Mouse (Mus musculus): ENCODE results near the gene Zpbp2. TPM values are rescaled to one million over a fixed set of nuclear protein-coding genes. Genes with fewer than 3 reads are reported as not detected.

Gene Zpbp2
- total and polyA plus RNA-seq, 3 experiments, result 0.12 to 0.58 TPM; not detected in 1

DNA sequence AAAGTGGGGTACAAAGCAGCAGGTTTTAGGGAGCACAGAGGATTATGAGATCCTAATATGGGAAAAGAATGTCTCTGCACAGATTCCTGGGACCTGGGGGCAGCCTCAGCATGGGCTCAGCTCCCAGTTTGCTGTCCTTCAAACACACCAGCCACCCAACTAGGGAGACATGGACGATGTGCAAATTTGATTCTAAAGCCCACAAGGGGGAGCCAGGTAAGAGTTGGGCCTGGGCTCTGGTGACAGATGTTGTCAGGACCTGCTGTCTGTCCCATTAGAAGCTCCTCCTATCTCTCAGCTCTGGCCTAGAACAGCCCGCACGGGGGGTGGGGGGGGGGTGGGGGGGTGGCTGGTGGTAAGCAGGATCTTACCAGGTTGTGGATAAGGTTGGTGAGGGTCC, 32.7 kb downstream of the Zpbp2 start:
- no peaks in the 10 kb centered on the region for H3K9me3 ChIP-seq (replicated peaks; ENCODE audit: insufficient read depth, low read length)
- no peaks in the 10 kb centered on the region for H3K27me3 ChIP-seq (ENCODE audit: control insufficient read depth in 1 of 2, insufficient read depth in 2 of 2, low read length in 2 of 2)
- H3K4me1 ChIP-seq (ENCODE audit: control insufficient read depth in 1 of 2, insufficient read depth in 2 of 2, low read length in 2 of 2), result peaks cover 39 to 68% of the 10 kb centered on the region in 2 experiments
- peak overlapping the region; percentile 99 for H3K27ac ChIP-seq (ENCODE audit: control insufficient read depth, low read depth, low read length)
- H3K9ac ChIP-seq (ENCODE audit: control insufficient read depth, low read depth, low read length, poor library complexity, severe bottlenecking), result peak overlapping the region; percentile 71
- H3K36me3 ChIP-seq (ENCODE audit: control insufficient read depth in 1 of 2, insufficient read depth in 2 of 2, low read length in 2 of 2), result peaks cover 2 to 62% of the 10 kb centered on the region in 2 experiments; a peak in 3 of 4 replicates
- peak overlapping the region in 1 of 2 experiments; percentile 7; a peak in 1 of 4 replicates for H3K4me3 ChIP-seq (ENCODE audit: control insufficient read depth in 1 of 2, insufficient read depth in 1 of 2, low read depth in 2 of 2, low read length in 2 of 2)
- TF ChIP-seq EP300 (IDR thresholded peaks at IDR 0.05; ENCODE audit: low read depth in 1 of 2, low read length in 2 of 2), result no peak
- TF ChIP-seq MEF2A (IDR thresholded peaks at IDR 0.05; ENCODE audit: extremely low read depth, insufficient replicate concordance, low read depth, low read length, poor library complexity, severe bottlenecking), result no peak
- no peak for TF ChIP-seq MYC (IDR thresholded peaks at IDR 0.05; ENCODE audit: low read depth, low read length)
- TF ChIP-seq SMC3 (IDR thresholded peaks at IDR 0.05; ENCODE audit: low read depth, low read length), result peak; percentile 48
- TF ChIP-seq RAD21 (IDR thresholded peaks at IDR 0.05; ENCODE audit: low read depth, low read length), result peak; percentile 20
- TF ChIP-seq HCFC1 (IDR thresholded peaks at IDR 0.05; ENCODE audit: low read depth, low read length), result peak; percentile 6; the same call in 1 of the 2 replicates
- no peak for TF ChIP-seq CHD1 (IDR thresholded peaks at IDR 0.05; ENCODE audit: low read depth, low read length)
- TF ChIP-seq TCF12 (IDR thresholded peaks at IDR 0.05; ENCODE audit: low read depth, low read length), result no peak
- TF ChIP-seq CTCF (IDR thresholded peaks at IDR 0.05 in 2 of 3, conservative IDR thresholded peaks at IDR 0.05 in 1 of 3; ENCODE audit: control insufficient read depth in 1 of 3, insufficient read depth in 1 of 3, low read depth in 2 of 3, low read length in 3 of 3, poor library complexity in 1 of 3, severe bottlenecking in 1 of 3), result peak; percentile 38 to 62 (median 48); a peak in 4 of 6 replicates
- TF ChIP-seq SIN3A (IDR thresholded peaks at IDR 0.05; ENCODE audit: low read length), result no peak
- TF ChIP-seq MYB (IDR thresholded peaks at IDR 0.05; ENCODE audit: low read depth, low read length), result no peak
- TF ChIP-seq ZKSCAN1 (IDR thresholded peaks at IDR 0.05; ENCODE audit: low read depth, low read length), result no peak
- peak; percentile 79 for DNase-seq (ENCODE audit: low read depth, low spot score)
- H3K79me2 ChIP-seq (ENCODE audit: control insufficient read depth, insufficient read depth, low read length, poor library complexity), result peaks cover 30% of the 10 kb centered on the region

DNA sequence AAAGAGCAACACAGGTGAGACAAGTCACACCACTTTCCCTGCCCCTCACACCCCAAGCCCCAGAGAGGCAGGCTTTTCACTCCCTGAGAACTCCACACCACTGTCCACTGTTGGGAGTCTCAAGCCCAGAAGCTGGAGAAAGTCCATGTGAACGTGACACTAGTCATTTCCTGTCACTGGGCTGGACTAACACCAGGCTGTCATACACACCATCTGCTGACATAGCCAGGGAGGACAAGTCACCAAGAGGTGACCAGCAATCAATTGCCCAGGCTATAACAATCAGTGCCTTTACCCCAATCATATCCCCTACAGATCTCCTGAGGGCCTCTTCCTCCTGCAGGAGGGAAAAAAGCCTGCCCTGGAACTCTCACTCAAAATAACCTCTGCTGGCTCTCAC, 33.2 kb downstream of the Zpbp2 start:
- Histone ChIP-seq H3K27me3 (ENCODE audit: control insufficient read depth in 1 of 2, insufficient read depth in 2 of 2, low read length in 2 of 2) (no peaks in the 10 kb centered on the region), H3K27ac (ENCODE audit: control insufficient read depth, low read depth, low read length) (peak overlapping the region; percentile 45), H3K79me2 (ENCODE audit: control insufficient read depth, insufficient read depth, low read length, poor library complexity) (peaks cover 30% of the 10 kb centered on the region), H3K4me1 (ENCODE audit: control insufficient read depth in 1 of 2, insufficient read depth in 2 of 2, low read length in 2 of 2) (peaks cover 44 to 74% of the 10 kb centered on the region in 2 experiments), H3K36me3 (ENCODE audit: control insufficient read depth in 1 of 2, insufficient read depth in 2 of 2, low read length in 2 of 2) (peaks cover 2 to 68% of the 10 kb centered on the region in 2 experiments; a peak in 3 of 4 replicates), H3K9me3 (replicated peaks; ENCODE audit: insufficient read depth, low read length) (no peaks in the 10 kb centered on the region), H3K9ac (ENCODE audit: control insufficient read depth, low read depth, low read length, poor library complexity, severe bottlenecking) (peak overlapping the region; percentile 13; the same call in 1 of the 2 replicates), H3K4me3 (ENCODE audit: control insufficient read depth in 1 of 2, insufficient read depth in 1 of 2, low read depth in 2 of 2, low read length in 2 of 2) (no peak overlapping the region)
- DNase-seq (ENCODE audit: low read depth, low spot score), result no peak
- TF ChIP-seq JUND (IDR thresholded peaks at IDR 0.05; ENCODE audit: low read depth, low read length), result no peak
- TF ChIP-seq MYB (IDR thresholded peaks at IDR 0.05; ENCODE audit: low read depth, low read length), result no peak
- TF ChIP-seq CTCF (IDR thresholded peaks at IDR 0.05 in 2 of 3, conservative IDR thresholded peaks at IDR 0.05 in 1 of 3; ENCODE audit: control insufficient read depth in 1 of 3, insufficient read depth in 1 of 3, low read depth in 2 of 3, low read length in 3 of 3, poor library complexity in 1 of 3, severe bottlenecking in 1 of 3), result no peak
- TF ChIP-seq RCOR1 (IDR thresholded peaks at IDR 0.05; ENCODE audit: low read depth, low read length), result no peak
- TF ChIP-seq TCF12 (IDR thresholded peaks at IDR 0.05; ENCODE audit: low read depth, low read length), result no peak
- TF ChIP-seq TBP (IDR thresholded peaks at IDR 0.05; ENCODE audit: low read depth, low read length), result no peak
- TF ChIP-seq MAX (IDR thresholded peaks at IDR 0.05; ENCODE audit: low read length), result no peak
- no peak for TF ChIP-seq TAL1 (IDR thresholded peaks at IDR 0.05; ENCODE audit: low read length)
- no peak for TF ChIP-seq ZKSCAN1 (IDR thresholded peaks at IDR 0.05; ENCODE audit: low read depth, low read length)
- TF ChIP-seq RAD21 (IDR thresholded peaks at IDR 0.05; ENCODE audit: low read depth, low read length), result no peak
- TF ChIP-seq ZNF384 (IDR thresholded peaks at IDR 0.05; ENCODE audit: low read depth, low read length), result no peak
- TF ChIP-seq GABPA (IDR thresholded peaks at IDR 0.05; ENCODE audit: low read depth, low read length), result no peak
- no peak for TF ChIP-seq POLR2AphosphoS5 (IDR thresholded peaks at IDR 0.05; ENCODE audit: borderline replicate concordance, low read depth, low read length)
- no peak for TF ChIP-seq USF1 (IDR thresholded peaks at IDR 0.05; ENCODE audit: low read depth, low read length)
- no peak for TF ChIP-seq MAZ (IDR thresholded peaks at IDR 0.05; ENCODE audit: low read depth, low read length)
- TF ChIP-seq MEF2A (IDR thresholded peaks at IDR 0.05; ENCODE audit: extremely low read depth, insufficient replicate concordance, low read depth, low read length, poor library complexity, severe bottlenecking), result no peak
- no peak for TF ChIP-seq NRF1 (IDR thresholded peaks at IDR 0.05; ENCODE audit: insufficient read depth, low read depth, low read length, poor library complexity, severe bottlenecking)
- no peak for TF ChIP-seq ETS1 (IDR thresholded peaks at IDR 0.05; ENCODE audit: low read depth, low read length)
